Mouse (Mus musculus) adrenal gland, postnatal 14 days (tissue): Measurements from ENCODE around the gene Zbtb18. TPM values are rescaled to one million over a fixed set of nuclear protein-coding genes. Genes with fewer than 3 reads are reported as not detected.

Source experiments
- DNase-seq: peaks from one replicate; pipeline ENCODE4 v3.0.0; 2021; ENCODE audit warnings: mixed read lengths
- total RNA-seq: library from RNA; stranded (reverse); gene quantifications from 2 replicates; pipeline ENCODE4 v1.2.3, GENCODE M21; 2021

The Zbtb18 gene
- total RNA-seq, 1 experiment from 2014 or later, result 33.8 TPM

GRCm38 (mm10) chr1:177483612-177484011 is 41.5 kb downstream of the Zbtb18 start:
- DNase-seq, result no peak

- no peak for DNase-seq
Observed at GRCm38 (mm10) chr1:177484280-177484679, 42.1 kb downstream of the Zbtb18 start.

GRCm38 (mm10) chr1:177484680-177485079 is 42.5 kb downstream of the Zbtb18 start:
- DNase-seq, result no peak

- DNase-seq, result no peak
Observed at GRCm38 (mm10) chr1:177489844-177490243, 47.7 kb downstream of the Zbtb18 start.

- no peak for DNase-seq
Observed at GRCm38 (mm10) chr1:177490808-177491207, 48.7 kb downstream of the Zbtb18 start.

GRCm38 (mm10) chr1:177491280-177491679 is 49.1 kb downstream of the Zbtb18 start:
- no peak for DNase-seq

GRCm38 (mm10) chr1:177494306-177494705 is 52.2 kb downstream of the Zbtb18 start:
- no peak for DNase-seq

GRCm38 (mm10) chr1:177494913-177495542 is 52.9 kb downstream of the Zbtb18 start:
- DNase-seq, result no peak

Other genes with a start within 250 kb of the Zbtb18 start
- 26.9 and 33.3 TPM in 2 replicates for gene Akt3, start 184.1 kb upstream of the Zbtb18 start, total RNA-seq